Mouse (Mus musculus): ENCODE data around the gene Aspdh.

DNA sequence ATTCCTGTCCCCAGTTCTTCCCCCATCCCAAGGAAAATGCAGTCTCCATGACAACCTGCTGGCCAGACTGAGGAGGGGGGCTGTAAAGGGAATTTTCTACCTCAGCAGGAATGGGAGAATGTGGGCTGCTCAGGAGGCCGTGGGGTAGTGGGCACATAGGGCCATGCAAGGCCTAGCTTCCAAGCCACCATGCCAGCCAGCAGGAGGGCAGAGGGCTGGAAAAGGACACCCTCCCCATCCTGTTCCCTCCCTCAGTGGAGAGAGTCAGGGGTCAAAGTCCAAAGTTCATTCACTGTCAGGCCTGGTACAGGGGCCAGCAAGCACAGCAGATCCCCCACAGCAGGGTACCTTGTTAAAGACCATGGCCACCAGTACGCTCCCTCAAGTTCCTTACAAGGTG, at the start of gene Aspdh:
- TF ChIP-seq EP300 (IDR thresholded peaks at IDR 0.05) (no peak), CTCF (IDR thresholded peaks at IDR 0.05) (no peak)
